Mouse (Mus musculus) ES-CJ7 (cell line): ENCODE results near the gene Trit1.

ENCODE experiments used
- DNase-seq: peaks from one replicate; pipeline ENCODE4 v3.0.0; 2011; ENCODE audit warnings: low read depth, low spot score

The Trit1 gene

GRCm38 (mm10) chr4:123016451-123016957 is at the start of gene Trit1:
Gene Trit1 (plus strand): TSS chr4:123016597.
- DNase-seq = peak; percentile 97

GRCm38 (mm10) chr4:122968106-122968505 is 48.3 kb upstream of the Trit1 start:
- DNase-seq = no peak

DNA sequence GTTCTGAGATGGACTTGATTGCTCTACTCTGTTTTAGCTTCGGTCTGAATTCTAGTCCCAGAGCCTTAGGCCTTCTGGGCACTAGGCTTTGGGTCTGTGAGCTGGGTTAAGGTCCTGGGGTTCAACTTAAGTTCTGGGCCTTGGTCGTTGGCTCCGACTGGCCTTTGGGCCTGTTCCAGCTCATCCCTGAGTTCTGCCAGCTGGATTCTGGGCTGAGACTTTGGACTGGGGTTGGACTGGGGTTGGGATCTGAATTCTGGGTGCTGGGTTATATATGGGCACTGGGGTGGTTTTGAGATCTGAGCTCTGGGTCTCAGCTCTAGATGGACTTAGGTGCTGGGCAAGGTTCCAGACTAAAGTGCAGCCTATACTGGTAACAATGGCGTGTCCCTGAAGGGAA is 45.2 kb upstream of the Trit1 start:
- no peak for DNase-seq

GRCm38 (mm10) chr4:122971646-122972045 is 44.8 kb upstream of the Trit1 start:
- DNase-seq = no peak

- DNase-seq = no peak
These were observed 44.3 kb upstream of the Trit1 start for GRCm38 (mm10) chr4:122972056-122972455.

DNA sequence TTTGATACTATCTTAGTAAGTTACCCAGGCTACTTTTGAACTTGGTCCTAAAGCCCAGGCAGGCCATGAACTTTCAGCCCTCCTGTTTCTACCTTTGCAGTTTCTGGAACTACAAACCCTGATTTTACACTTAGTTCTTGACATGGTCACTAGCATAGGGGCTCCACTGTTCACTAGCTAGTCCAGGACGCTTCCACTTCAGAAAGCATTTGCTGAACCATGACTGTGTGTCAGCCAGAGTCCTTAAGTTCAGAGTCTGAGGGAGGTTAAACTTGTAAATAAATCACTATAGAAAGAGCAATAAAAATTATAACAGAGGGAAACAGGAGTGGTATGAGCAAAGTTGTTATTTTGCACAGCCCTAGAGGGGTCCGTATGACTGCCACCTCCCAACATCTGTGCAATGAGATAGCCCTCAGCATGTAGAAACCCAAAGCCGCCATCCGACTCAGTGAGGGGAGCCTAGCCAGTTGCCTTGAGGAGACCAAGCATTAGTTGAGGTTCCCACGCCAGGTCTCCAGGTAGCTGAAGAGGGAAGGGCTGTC is 41.3 kb upstream of the Trit1 start:
- no peak for DNase-seq

GRCm38 (mm10) chr4:122976885-122977284 is 39.5 kb upstream of the Trit1 start:
- no peak for DNase-seq

DNA sequence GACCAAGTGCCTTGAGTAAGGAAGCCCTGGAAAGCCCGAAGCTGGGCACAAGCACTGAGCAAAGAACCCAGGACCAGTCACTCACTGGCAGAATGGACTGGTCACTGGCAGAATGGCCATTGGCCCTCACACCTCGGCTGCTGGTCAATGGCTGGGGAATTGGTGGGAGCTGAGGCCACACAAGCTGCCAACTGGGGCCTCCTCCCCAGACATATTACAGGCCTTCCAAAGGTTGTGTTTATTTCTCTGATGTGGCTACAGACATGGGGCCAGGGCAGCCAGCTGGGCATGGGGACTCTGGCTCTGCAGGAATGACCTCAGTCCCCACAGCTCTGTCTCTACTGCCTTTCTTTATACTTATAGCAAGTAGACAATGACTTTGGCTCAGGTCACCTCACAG is 37.5 kb upstream of the Trit1 start:
- no peak for DNase-seq

- no peak for DNase-seq
These were observed 36.6 kb upstream of the Trit1 start for GRCm38 (mm10) chr4:122979826-122980225.

DNA sequence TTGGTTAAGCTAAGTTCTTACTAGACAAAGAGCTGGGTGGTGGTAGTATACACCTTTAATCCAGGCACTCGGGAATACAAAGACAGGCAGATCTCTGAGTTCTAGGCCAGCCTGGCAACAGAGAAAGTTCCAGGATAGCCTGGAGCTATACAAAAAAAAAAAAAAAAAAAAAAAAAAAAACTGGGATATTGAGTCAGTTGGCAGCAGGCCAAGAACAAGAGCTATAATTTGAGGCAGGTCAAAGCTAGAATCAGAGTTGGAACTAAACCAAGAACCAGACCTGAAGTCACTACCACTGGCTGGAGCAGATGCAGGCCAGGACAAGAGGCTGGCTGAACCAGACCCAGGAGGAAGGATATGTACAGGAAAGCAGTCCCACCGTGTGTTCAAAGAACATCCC is 35.7 kb upstream of the Trit1 start:
- no peak for DNase-seq

DNA sequence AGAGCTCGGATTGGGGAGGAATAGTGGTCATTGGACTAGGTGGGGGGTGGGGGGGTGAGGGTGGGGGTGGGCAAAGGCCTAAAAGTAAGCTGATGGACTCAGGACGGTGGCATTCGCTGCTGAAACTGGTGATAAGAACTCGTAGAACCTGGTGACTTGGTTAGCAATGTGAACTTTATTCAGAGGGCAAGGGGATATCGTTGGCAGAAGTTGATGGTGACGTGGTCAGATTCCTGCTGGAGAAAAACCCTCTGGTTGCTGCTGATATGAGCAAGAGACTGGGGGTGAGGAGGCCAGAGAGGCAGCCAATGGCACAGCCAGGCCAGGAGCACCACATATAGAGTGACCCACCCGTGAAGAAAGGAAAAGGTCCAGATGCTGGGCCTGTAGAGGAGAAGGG is 35.2 kb upstream of the Trit1 start:
- no peak for DNase-seq

DNA sequence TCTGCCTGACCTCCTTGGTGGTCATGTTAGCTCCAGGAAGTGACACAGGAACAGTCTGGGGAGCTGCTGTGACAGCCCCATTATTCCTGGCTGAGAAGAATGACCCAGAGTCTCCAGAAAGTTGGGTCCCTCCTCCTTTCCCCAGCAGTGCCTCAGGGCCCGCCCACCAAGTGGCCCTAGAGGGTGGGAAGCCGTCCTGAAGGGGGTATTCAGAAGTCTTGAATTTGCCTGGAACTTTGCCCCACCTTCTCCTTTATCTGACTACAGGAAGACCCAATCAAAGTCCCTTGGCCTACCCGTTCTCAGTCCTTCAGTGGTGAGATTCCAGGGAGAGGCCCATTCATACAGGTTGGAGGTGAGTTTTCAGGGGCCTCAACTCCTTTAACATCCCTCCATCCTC is 34.5 kb upstream of the Trit1 start:
- peak; percentile 34 for DNase-seq

DNA sequence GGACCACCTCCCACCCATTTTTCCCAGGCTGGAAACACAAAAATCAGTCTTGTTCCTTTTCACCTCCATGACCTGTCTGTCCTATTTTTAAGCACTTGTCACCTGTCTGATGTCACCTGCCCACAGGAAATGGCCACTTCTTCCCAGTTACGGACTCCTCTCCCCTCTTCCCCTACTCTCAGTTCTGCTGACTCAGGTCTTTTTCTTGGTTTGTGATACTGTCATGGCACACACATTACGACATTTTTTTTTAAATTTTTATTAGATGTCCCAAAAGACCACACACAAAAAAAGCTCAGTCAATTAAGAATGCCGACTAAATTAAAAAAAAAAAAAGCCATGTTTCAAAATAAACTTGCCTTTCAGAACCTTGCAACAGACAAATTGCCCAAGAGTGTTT is 33.9 kb upstream of the Trit1 start:
- DNase-seq = no peak

- DNase-seq = peak; percentile 49
These were observed 32.7 kb upstream of the Trit1 start for GRCm38 (mm10) chr4:122983486-122984261.

DNA sequence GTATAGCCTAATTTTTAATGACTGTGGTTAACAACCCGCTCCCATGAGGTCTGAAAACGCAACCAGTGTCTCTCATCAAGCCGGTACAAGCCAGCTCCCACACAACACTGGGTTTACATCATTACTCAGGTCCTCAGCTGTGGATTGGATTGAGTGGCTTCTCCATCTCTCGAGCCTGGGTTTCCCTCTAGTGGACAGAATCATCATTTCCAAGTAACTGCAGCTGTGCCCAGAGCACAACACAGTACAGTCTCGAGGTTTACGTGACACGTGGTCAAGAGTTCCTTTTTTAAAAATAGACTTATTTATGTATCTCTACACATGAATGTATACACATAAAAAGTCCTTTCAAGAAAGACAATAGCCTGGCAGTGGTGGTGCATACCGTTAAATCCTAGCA is 31.3 kb upstream of the Trit1 start:
- peak; percentile 78 for DNase-seq

- DNase-seq = no peak
These were observed 29.0 kb upstream of the Trit1 start for GRCm38 (mm10) chr4:122987421-122987820.

- peak; percentile 56 for DNase-seq
These were observed 28.4 kb upstream of the Trit1 start for GRCm38 (mm10) chr4:122988004-122988403.

GRCm38 (mm10) chr4:122991177-122991576 is 25.2 kb upstream of the Trit1 start:
- DNase-seq = no peak

GRCm38 (mm10) chr4:122992276-122992675 is 24.1 kb upstream of the Trit1 start:
- DNase-seq = no peak

DNA sequence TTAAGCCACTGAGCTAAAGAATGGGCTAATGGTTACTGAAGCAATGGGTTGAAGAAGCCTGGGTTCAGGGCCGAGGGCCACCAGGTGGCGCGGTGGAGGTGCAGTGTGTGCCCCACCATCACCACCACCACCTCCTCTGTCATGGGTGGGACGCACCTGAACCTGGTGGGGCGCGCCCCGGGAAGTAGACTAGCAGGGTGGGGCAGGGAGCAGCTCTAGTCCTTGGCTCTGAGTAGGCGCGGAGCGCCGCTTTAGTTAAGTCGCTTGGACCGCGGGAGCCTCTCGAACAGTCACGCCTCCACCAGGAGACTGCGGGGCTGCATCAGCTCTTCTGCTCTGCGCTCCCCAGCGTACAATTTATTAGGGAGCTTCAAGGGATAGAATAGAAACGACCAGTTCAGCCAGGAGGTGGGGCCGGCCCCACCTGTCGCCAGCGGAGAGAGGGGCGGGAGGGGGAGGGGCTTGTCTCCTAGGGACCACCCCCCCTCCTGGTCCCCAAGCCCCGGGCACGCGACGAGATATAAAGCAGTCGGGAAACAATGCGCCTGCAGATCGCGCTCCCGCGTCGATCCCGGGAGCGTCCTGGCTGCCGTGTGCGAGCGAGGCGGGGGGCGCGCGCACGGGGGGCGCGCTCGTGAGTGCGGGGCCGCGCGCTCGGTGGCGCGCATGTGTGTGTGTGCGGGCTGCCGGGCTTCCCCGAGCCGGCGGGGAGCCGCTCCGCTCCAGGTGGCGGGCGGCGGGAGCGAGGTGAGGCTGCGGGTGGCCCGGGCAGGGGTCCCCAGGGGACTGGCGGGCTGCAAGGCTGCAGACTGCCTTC is 20.8 kb upstream of the Trit1 start, which contains the start of gene Mycl:
Gene Mycl (plus strand): TSS at position 249 of the 817 bp plus-strand sequence.
- DNase-seq = peak; percentile 91

GRCm38 (mm10) chr4:122996221-122996617 is 20.2 kb upstream of the Trit1 start:
- DNase-seq = no peak
